Mouse (Mus musculus) mesoderm, embryonic 11.5 days (tissue): ENCODE results near the gene Gm12800.
"Not testable (repeated sequence)": the region's sequence is repeated elsewhere in the genome, so short reads cannot be mapped to it uniquely, and the experiment has no call there.

Experiments
- DNase-seq: peaks from one replicate; pipeline ENCODE4 v3.0.0-alpha.2; 2012; ENCODE audit warnings: low read depth, low spot score

Gene Gm12800

DNA sequence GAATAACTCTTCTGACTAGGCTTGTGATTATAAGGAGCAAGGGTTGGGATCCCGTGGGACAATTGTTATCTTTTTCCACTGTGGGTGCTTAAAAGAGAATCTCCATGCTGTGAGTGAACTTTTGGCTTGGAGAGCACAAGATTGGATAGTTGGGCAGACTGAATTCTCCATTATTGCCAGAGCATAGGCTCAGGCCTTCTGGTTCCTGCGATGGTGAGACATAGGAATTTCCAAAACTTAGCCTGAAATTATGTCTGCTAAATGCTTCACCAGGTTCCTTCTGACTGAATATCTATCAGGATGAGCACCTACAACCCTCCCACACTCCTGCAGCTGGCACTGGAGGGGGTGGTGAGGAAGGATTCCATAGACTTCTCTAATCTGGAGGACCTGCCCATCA lies at the start of gene Gm12800:
Gene Gm12800 (plus strand): TSS at position 301 of the 400 bp plus-strand sequence.
- not testable (repeated sequence) for DNase-seq

DNA sequence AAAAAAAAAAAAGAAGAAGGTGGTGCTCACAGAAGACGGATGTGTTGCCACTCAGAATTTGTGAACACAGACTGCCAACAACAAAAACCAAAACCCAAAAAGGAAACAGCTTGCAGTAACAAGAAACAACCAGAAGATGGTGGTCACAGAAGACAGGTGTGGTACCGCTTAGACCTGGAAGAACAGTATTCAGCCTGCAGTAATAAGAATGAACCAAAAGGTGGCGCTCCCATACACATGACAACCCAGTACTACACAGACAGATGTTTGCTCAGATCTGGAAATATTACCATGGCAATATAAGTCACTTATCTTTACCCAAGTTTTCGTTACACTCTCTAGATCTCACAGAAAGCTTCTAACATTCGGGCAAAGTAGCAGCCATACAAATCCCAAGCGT lies 48.0 kb upstream of the Gm12800 start:
- peak; percentile 67 for DNase-seq

DNA sequence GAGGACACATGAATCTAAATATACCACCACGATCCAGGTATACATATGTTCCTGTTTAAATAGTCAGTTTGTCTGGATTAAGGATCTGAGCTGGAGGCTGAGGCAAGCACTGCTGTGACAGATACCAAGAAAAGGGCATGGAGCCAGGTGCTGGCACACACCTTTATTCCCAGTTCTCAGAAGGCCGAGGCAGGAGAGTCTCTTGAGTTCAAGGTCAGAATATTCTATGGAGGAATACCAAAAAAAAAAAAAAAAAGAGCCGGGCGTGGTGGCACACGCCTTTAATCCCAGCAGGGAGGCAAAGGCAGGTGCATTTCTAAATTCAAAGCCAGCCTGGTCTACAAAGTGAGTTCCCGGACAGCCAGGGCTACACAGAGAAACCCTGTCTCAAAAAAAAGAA lies 46.6 kb upstream of the Gm12800 start:
- no peak for DNase-seq

DNA sequence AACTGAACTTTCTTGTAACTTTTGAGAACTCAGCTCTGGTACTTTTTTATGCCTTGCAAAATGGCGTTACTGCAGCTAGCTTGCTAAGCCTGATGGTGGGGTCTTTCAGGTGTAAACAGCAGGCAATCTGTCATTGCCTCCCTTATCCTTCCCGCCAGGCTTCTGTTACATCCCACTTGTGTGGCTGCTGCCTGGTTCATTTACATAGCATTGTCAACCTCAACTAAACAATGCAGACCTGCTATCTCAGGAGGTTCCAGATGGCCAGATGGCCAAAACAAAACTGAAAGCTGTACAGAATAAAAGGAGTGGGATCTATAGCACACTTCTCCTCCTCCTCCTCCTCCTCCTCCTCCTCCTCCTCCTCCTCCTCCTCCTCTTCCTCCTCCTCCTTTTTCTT lies 36.9 kb upstream of the Gm12800 start:
- DNase-seq = not testable (repeated sequence)

DNA sequence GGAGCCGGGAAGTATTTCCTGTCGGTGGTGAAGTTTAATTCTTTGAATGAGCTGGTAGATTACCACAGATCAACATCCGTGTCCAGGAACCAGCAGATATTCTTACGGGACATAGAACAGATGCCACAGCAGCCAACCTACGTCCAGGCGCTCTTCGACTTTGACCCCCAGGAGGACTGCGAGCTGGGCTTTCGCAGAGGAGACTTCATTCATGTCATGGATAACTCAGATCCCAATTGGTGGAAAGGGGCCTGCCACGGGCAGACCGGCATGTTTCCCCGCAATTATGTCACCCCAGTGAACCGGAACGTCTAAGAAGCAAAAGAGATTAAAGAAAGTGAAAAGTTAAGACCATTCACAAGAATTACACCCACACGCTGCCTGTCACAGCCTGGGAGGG lies 33.2 kb upstream of the Gm12800 start:
- not testable (repeated sequence) for DNase-seq

DNA sequence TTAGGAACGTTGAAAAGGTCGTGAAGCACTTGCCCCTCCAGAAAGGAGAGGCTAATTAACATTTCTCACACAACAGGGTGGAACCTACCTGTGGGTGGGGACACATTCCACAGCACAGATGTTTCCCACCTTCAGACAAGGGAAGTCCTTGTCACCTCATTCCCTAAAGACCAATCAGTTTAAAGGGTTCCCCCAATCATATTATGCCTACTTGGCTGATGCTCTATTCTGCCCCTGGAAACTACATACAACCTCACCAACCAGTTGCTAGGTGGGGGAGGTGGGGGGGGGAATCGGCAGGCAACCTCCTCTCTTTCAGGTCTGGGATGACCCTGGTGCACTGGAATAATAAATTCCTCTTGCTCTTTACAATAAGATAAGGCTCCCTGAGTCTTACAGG lies 25.3 kb upstream of the Gm12800 start:
- no peak for DNase-seq

DNA sequence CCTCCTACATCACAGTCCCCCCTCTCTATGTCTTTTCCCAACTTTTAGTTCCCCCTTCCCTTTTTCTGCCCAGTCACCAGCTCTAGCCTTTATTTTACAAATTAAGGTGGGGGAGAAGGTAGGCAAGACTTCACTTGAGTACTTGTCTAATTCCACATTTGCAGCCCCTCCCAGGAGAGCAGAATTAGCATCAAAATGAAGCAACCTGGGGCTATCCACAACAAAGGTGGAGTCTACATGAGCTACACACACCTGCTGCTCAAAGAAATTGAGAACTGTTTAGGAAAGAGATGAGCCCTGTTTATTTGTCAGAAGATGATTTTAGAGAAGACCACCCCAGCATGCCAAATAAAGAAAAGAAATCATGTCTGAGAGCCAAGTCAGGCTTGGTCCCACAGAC lies 19.5 kb upstream of the Gm12800 start:
- no peak for DNase-seq

DNA sequence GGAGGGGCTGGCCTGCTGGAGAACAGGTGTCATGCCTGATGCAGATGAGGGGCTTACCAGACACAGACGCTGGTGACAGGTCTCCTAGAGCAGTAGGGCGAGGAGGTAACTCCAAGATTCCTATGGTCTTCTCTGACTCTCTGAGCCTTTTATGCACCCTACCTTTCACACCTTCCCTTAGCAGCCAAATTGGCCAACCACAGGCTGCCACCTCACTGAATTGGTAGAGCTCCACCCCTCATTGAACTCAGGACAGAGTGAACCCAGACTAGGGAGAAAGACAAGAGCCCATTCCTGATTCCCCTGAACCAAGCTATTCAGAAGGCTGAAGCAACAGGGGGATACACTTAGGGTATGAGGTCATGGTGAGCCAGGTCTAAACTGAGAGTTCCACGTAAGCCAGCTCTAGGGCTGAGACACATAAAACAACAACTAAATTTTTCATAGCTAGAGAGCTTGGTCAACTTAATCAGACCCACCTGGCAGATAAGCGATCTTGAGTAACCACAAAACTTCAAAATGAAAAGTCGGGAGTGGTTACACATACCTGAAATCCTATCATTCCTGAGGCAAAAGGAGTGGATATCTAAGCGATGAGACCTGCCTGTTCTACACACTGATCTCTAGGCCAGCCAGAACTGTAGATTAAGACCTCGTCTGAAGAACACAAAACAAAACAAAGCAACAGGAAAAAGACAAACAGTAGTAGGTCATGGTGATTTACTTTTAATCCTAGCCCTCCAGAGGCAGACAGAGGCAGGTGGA lies 15.1 kb upstream of the Gm12800 start, which contains the start of gene C130073F10Rik:
Gene C130073F10Rik (minus strand): TSS at position 134 of the 765 bp plus-strand sequence.
- DNase-seq = no peak

DNA sequence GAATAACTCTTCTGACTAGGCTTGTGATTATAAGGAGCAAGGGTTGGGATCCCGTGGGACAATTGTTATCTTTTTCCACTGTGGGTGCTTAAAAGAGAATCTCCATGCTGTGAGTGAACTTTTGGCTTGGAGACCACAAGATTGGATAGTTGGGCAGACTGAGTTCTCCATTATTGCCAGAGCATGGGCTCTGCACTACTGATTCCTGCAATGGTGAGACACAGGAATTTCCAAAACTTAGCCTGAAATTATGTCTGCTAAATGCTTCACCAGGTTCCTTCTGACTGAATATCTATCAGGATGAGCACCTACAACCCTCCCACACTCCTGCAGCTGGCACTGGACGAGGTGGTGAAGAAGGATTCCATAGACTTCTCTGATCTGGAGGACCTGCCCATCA lies 31.2 kb downstream of the Gm12800 start, which contains the start of gene Gm12794:
Gene Gm12794 (plus strand): TSS at position 301 of the 400 bp plus-strand sequence.
- DNase-seq = not testable (repeated sequence)
